Mouse (Mus musculus) left cerebral cortex, postnatal 25 days (tissue): ENCODE measurements around the gene Igsf10. TPM values are rescaled to one million over a fixed set of nuclear protein-coding genes. Genes with fewer than 3 reads are reported as not detected.
"Not testable (repeated sequence)": the region's sequence is repeated elsewhere in the genome, so short reads cannot be mapped to it uniquely, and the experiment has no call there.

Experiments
- DNase-seq, 2 experiments: peaks; one replicate each; pipeline ENCODE4 v3.0.0; 2022; ENCODE audit warnings: low spot score in 2 of 2, mixed read lengths in 1 of 2
- intact Hi-C: fragments of 180-260 bp; cut with DNase I; formaldehyde crosslinking; loops from one replicate; pipeline ENCODE4 v1.15.1; 2025
- total RNA-seq, 2 experiments: library from RNA; stranded (reverse); gene quantifications; 2 replicates each; pipeline ENCODE4 v1.2.3; 2021

Gene Igsf10
- 1 to 10 TPM; 1.9 to 2.5 TPM for total RNA-seq

DNA sequence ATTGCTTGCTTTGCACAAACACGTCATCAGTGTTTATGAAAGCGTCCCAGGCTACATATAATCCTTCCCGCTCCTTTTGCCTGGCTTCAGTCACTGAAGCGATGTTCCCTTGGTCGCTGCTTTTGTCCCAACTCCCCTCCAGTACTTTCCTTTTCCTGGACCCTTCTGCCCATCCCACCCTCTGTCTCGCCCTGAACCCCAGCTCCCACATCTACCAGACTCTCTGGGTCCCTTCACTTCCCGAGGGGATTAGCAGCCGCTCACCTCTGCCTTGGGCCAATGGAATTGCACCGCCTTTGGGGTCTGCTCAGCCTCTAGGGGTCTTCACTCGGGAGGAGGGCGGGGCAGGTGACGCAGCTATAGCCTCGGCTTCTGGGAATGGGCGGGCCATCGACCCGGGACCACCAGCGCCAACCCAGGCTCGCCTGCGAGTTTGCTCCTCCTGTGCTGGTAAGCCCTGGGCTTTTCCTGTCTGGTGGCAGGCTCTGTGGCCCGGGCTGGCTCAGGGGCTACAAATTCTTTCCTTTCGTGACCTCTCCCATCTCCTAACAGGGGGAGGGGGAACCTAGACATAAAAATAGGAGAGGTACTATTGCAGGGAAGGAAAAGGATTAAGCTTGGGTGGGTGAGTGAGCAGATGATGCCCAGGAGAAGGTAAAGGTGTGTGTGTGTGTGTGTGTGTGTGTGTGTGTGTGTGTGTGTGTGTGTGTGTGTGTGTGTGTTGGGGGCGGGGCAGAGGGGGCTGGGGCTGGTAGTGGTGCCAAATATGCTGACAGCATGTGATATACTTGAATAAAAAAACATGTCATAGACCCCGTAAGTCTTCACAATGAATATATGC, at the start of gene Igsf10:
TSS of gene Igsf10 (minus strand) at position 330 of the 841 bp plus-strand sequence.
- DNase-seq, result peak in 1 of 2 experiments; percentile 21

DNA sequence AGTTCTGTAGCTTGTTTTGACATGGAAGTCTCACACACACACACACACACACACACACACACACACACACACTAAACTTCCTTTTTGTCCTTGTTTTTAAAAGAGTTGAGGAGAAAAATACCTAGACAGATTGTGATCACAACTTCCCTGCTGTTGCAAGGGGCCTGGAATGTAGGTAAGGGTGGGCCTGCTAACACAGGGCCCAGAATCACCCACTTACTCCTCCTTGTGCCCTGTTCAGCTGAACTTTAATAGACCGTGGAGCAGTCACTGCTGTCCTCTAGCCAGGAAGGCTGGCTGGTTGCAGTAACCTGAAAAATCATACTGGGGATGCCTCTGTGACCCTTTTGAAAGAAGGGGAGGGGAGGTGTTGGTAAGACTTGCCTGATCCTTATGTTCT, 41.4 kb upstream of the Igsf10 start:
- no peak for DNase-seq
- intact Hi-C loops, result no loop called here

More for the DNA sequence above, at the start of gene Igsf10:
- intact Hi-C loops, result no loop called here

GRCm38 (mm10) chr3:59385000-59385399, 40.8 kb upstream of the Igsf10 start:
- DNase-seq, result no peak

DNA sequence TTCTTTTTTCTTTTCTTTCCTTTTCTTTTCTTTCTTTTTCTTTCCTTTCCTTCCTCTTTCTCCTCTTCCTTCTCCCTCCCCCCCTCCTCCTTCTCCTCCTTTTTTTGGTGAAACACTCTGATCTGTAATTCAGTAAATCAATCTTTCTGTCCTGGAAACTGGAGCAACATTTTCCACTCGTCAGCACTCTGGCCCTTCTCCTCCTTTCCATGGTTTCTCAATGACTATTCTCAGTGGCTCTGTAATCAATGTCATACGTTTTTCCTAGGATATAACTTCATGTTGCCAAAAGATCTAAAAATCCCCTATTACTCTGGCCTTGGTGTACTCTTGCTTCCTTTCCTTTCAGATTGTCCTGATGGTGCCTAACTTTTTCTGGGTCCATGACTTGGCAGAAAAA, 40.1 kb upstream of the Igsf10 start:
- DNase-seq, result no peak

More at GRCm38 (mm10) chr3:59385000-59385399, 40.8 kb upstream of the Igsf10 start:
- intact Hi-C loops, result no loop called here

GRCm38 (mm10) chr3:59378791-59379190, 34.6 kb upstream of the Igsf10 start:
- intact Hi-C loops, DNase-seq: not testable (repeated sequence)

More for the DNA sequence above, 40.1 kb upstream of the Igsf10 start:
- intact Hi-C loops, result no loop called here

- DNase-seq, result no peak
- intact Hi-C loops, result no loop called here
These were observed 17.7 kb upstream of the Igsf10 start for GRCm38 (mm10) chr3:59361895-59362294.

DNA sequence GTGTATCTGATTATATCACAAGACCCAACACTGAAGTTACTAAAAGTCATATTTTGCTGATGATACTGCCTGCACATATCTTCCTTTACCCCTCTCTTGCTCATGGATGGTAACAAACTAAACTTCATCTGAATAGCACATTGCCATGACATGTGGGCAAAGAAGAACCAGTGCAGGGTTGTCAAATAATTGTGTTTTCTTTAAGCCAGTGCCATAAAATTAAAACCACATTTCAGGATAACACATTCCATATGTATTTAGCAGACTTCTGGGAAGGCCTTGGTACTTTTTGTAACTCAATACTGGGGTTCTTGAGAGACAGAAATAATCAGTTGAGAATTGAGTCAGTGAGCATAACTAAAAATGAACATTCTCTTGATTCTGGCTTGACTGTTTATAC, 15.9 kb upstream of the Igsf10 start:
- intact Hi-C loops, result no loop called here
- DNase-seq, result no peak

GRCm38 (mm10) chr3:59354156-59354555, 10.0 kb upstream of the Igsf10 start:
- no peak for DNase-seq
- intact Hi-C loops, result no loop called here

DNA sequence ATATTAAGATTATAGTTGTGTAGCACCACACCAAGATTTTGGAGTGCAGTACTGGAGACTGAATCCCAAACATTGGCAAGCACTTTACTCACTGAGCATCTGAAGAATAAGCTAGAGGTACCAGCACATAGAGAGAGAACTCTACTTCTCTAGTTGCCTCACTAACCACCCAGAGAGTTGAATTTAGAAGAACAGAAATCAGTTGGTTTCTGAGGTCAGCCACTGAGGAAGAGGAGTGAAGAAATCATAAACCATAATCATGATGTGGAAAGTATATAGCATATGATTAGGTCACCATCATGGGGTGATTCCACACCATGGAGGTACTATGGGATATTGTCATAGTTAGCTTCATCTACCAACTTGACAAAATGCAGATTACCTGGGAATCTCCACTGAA, 7.6 kb upstream of the Igsf10 start:
- intact Hi-C loops, result no loop called here
- DNase-seq, result no peak

DNA sequence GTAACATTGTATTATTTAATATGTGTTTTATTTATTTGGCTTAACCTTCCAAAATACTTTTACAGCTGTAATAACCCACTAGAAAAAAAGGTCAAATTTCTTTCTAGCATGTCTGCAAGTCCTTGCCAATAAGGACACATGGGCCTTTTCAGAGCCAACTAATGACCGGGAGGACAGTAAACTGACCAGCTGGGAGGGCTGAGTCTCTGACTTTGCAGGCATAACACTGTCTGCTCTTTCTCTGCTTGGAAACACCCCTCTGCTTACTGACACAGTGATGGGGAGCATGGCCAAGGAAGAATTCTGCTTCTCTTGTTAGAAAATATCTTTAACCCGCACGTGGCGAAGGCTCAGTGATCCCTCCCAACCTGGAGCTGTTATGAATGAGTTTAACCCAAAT, 1.2 kb downstream of the Igsf10 start:
- intact Hi-C loops, result no loop called here
- DNase-seq, result no peak

- intact Hi-C loops, result no loop called here
- no peak for DNase-seq
These were observed 2.4 kb downstream of the Igsf10 start for GRCm38 (mm10) chr3:59341647-59342427.

DNA sequence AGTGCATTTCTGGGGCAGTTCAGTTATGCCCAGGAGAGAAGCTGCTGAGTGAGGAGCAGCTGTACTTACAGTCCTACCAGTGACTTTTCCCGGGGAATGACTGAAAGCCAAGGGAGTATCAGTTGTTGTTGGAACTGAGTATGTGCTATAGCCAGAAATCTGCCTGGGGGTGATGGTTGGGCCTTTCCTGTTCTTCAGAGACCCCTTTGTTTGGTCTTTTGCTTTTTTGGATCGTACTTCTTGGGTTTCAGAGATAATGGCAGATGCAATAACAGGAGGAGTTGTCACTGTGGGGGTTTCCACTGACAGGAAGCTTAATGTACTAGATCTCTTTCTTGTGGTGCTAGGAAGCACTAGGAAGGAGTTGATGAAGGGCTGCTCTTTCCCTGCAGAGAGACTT, 15.7 kb downstream of the Igsf10 start:
- intact Hi-C loops, result no loop called here
- no peak for DNase-seq

GRCm38 (mm10) chr3:59321278-59321876, 22.8 kb downstream of the Igsf10 start:
- intact Hi-C loops, result loop anchor here (5.0 kb wide), 1 partner anchor 791 kb away; no protein-coding TSS in a partner anchor

DNA sequence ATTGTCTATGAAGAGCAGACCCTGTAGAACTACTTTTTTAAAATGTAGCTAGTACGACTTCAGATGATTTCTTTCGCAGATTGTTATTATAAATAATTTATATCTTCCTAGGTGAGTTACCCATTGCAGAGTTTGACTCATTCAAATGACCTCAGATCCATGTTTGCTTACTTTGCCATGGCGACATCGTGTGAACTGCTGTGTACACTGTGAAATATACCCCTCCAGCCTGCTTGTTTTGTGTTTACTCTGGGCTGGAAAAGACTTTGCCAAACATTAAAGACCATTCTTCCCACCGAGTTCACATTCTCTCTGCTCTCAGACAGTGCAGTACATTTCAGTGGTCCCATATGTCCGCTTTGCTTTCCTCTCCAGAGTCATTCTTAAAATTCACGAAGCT, 28.1 kb downstream of the Igsf10 start:
- no peak for DNase-seq
- intact Hi-C loops, result loop anchor here (10.0 kb wide), 1 partner anchor 739 kb away; no protein-coding TSS in a partner anchor

More at GRCm38 (mm10) chr3:59321278-59321876, 22.8 kb downstream of the Igsf10 start:
- peak; percentile 63 to 64 for DNase-seq

DNA sequence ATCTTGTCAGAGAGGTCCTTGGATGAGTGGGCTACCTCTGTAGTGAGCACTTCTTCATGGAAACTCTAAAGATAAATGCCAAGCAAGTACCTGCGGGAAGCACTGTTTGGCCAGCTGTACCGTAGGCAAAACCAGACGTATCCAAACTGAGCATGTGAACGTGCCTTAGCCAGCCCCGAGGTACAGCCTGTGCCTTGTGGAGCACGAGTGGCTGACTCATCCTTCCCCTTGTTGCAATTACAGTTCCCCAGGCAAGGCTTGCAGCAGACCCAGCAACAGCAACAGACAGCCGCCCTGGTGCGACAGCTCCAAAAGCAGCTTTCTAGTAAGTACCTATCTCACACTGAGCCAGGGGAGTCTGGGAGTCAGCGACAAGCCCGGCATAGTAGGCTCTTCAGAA, 31.6 kb downstream of the Igsf10 start:
- DNase-seq, result peak; percentile 42 to 79
- intact Hi-C loops, result loop anchor here (10.0 kb wide), 1 partner anchor 742 kb away; no protein-coding TSS in a partner anchor

- intact Hi-C loops, result no loop called here
- no peak for DNase-seq
These were observed 38.7 kb downstream of the Igsf10 start for GRCm38 (mm10) chr3:59305518-59305917.

DNA sequence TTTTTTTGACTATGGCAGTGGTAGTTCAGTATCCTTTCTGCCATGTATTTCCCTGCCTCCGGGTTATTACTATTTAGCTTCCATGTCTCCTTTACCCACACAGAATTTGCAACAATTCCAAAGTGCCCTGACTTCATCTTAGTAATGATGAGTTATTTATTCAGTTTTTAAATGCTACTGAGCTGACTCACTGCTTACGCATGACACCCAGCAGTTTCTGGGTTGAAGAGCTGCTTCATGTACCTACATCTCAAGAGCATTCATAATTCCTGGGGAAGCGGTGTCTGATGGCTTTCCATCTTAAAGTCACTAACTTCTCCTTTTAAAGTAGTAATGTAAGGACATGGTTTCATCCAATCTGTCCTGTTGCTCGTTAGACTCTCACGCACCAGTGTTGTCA, 39.2 kb downstream of the Igsf10 start:
- intact Hi-C loops, result no loop called here

GRCm38 (mm10) chr3:59297653-59298052, 46.5 kb downstream of the Igsf10 start:
- intact Hi-C loops, result no loop called here
- DNase-seq, result no peak

More for the DNA sequence above, 39.2 kb downstream of the Igsf10 start:
- no peak for DNase-seq

DNA sequence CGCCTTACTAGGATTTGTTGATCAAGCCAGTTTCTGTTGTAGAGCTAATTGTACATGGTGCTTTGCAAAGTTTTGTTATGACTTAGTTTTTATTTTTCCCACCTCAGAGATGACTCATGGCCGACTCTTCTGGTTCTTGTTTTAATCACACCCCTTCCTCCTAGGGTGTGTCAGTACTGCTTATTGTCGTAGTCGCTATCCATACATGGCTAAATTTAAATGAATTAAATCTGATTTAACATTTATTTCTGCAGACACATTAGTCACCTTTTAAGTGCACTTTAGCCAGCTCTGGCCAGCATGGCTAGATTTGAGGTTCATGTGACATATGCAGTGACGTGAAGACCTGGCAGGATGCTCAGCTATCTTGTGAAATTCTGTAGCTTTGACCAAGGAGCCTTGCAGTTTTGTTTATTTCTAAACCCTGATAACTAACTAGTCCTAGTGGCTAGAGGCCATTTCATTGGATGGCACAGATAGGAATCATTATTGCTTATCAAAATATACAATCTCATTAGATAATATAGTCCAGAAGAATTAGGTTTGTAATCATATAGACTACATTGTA, 47.5 kb downstream of the Igsf10 start:
- intact Hi-C loops, result no loop called here
- DNase-seq, result no peak
